Mouse (Mus musculus): ENCODE measurements around the gene Nek7. TPM values are rescaled to one million over a fixed set of nuclear protein-coding genes. Genes with fewer than 3 reads are reported as not detected.

The Nek7 gene
- total and polyA plus RNA-seq, 3 experiments = 4.7 to 9.1 TPM; not detected in 1

DNA sequence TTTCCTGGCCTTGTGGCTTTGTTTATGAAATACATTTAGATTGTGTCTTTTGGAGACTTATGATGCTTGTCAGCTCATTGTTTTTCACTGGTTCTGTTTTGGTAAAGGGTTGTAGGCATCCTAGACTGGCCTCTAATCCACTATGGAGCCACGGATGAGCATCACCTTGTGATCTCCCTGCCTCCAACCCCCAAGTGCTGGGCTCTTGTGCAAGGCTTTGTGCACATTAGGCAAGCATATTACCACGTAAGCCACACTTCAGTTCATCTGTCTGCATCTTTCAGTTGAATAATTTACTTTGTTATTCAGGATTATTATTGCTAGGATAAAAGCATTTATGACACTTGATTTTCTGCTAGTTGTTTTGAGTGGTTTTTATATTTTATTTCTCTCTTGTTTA is 154.6 kb downstream of the Nek7 start:
- no peak for DNase-seq (ENCODE audit: low read depth, low spot score)
- no peak overlapping the region for H3K27ac ChIP-seq (ENCODE audit: control insufficient read depth, low read depth, low read length)
- H3K9me3 ChIP-seq (replicated peaks; ENCODE audit: insufficient read depth, low read length) = no peaks in the 10 kb centered on the region
- H3K9ac ChIP-seq (ENCODE audit: control insufficient read depth, low read depth, low read length, poor library complexity, severe bottlenecking) = no peak overlapping the region
- H3K4me1 ChIP-seq (ENCODE audit: control insufficient read depth in 1 of 2, insufficient read depth in 2 of 2, low read length in 2 of 2) = no peaks in the 10 kb centered on the region
- H3K79me2 ChIP-seq (ENCODE audit: control insufficient read depth, insufficient read depth, low read length, poor library complexity) = no peaks in the 10 kb centered on the region
- TF ChIP-seq GATA1 (IDR thresholded peaks at IDR 0.05; ENCODE audit: low read depth, low read length) (no peak), E2F4 (IDR thresholded peaks at IDR 0.05; ENCODE audit: borderline replicate concordance, low read depth, low read length) (no peak), GABPA (IDR thresholded peaks at IDR 0.05; ENCODE audit: low read depth, low read length) (no peak), NELFE (IDR thresholded peaks at IDR 0.05; ENCODE audit: low read depth, low read length) (no peak), ZNF384 (IDR thresholded peaks at IDR 0.05; ENCODE audit: low read depth, low read length) (no peak), ETS1 (IDR thresholded peaks at IDR 0.05; ENCODE audit: low read depth, low read length) (no peak), POLR2A (IDR thresholded peaks at IDR 0.05; ENCODE audit: control insufficient read depth in 1 of 2, insufficient read depth in 1 of 2, low read depth in 1 of 2, low read length in 2 of 2, poor library complexity in 1 of 2) (no peak), TBP (IDR thresholded peaks at IDR 0.05; ENCODE audit: low read depth, low read length) (no peak), HCFC1 (IDR thresholded peaks at IDR 0.05; ENCODE audit: low read depth, low read length) (no peak), RCOR1 (IDR thresholded peaks at IDR 0.05; ENCODE audit: low read depth, low read length) (no peak), JUND (IDR thresholded peaks at IDR 0.05; ENCODE audit: low read depth, low read length) (no peak), SMC3 (IDR thresholded peaks at IDR 0.05; ENCODE audit: low read depth, low read length) (no peak)
- H3K36me3 ChIP-seq (ENCODE audit: control insufficient read depth in 1 of 2, insufficient read depth in 2 of 2, low read length in 2 of 2) = no peaks in the 10 kb centered on the region
- H3K4me3 ChIP-seq (ENCODE audit: control insufficient read depth in 1 of 2, insufficient read depth in 1 of 2, low read depth in 2 of 2, low read length in 2 of 2) = no peak overlapping the region
- no peaks in the 10 kb centered on the region; a peak in 2 of 4 replicates for H3K27me3 ChIP-seq (ENCODE audit: control insufficient read depth in 1 of 2, insufficient read depth in 2 of 2, low read length in 2 of 2)

DNA sequence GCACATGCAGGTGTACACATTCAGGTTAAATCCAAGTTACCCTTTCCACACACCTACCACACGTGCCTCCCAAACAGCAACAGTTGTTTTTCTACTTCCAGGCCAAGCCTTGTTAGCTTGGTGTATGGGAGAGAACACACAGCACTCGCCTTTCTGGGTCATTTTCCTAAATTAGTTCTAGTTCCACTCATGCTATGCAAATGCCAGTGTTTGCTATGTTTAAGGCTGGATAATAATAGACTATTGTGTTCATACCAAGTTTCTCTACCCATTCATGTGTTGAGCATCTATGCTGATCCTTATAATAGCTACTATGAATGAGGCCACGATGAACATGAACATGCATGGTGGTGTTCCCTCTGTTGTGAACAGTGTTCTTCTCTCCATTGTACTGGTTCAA is 158.5 kb downstream of the Nek7 start:
- Histone ChIP-seq H3K27ac (ENCODE audit: control insufficient read depth, low read depth, low read length) (no peak overlapping the region), H3K4me1 (ENCODE audit: control insufficient read depth in 1 of 2, insufficient read depth in 2 of 2, low read length in 2 of 2) (no peaks in the 10 kb centered on the region), H3K36me3 (ENCODE audit: control insufficient read depth in 1 of 2, insufficient read depth in 2 of 2, low read length in 2 of 2) (no peaks in the 10 kb centered on the region), H3K79me2 (ENCODE audit: control insufficient read depth, insufficient read depth, low read length, poor library complexity) (no peaks in the 10 kb centered on the region), H3K9ac (ENCODE audit: control insufficient read depth, low read depth, low read length, poor library complexity, severe bottlenecking) (no peak overlapping the region), H3K4me3 (ENCODE audit: control insufficient read depth in 1 of 2, insufficient read depth in 1 of 2, low read depth in 2 of 2, low read length in 2 of 2) (no peak overlapping the region), H3K27me3 (ENCODE audit: control insufficient read depth in 1 of 2, insufficient read depth in 2 of 2, low read length in 2 of 2) (no peaks in the 10 kb centered on the region; a peak in 2 of 4 replicates), H3K9me3 (replicated peaks; ENCODE audit: insufficient read depth, low read length) (no peaks in the 10 kb centered on the region)
- DNase-seq (ENCODE audit: low read depth, low spot score) = no peak
- no peak for TF ChIP-seq POLR2AphosphoS2 (IDR thresholded peaks at IDR 0.05; ENCODE audit: low read length)
- no peak for TF ChIP-seq MAZ (IDR thresholded peaks at IDR 0.05; ENCODE audit: low read depth, low read length)
- TF ChIP-seq GABPA (IDR thresholded peaks at IDR 0.05; ENCODE audit: low read depth, low read length) = no peak
- TF ChIP-seq USF1 (IDR thresholded peaks at IDR 0.05; ENCODE audit: low read depth, low read length) = no peak
- no peak for TF ChIP-seq EP300 (IDR thresholded peaks at IDR 0.05; ENCODE audit: low read depth in 1 of 2, low read length in 2 of 2)
- no peak for TF ChIP-seq TCF12 (IDR thresholded peaks at IDR 0.05; ENCODE audit: low read depth, low read length)
- TF ChIP-seq TBP (IDR thresholded peaks at IDR 0.05; ENCODE audit: low read depth, low read length) = no peak
- no peak for TF ChIP-seq RAD21 (IDR thresholded peaks at IDR 0.05; ENCODE audit: low read depth, low read length)
- no peak for TF ChIP-seq RCOR1 (IDR thresholded peaks at IDR 0.05; ENCODE audit: low read depth, low read length)
- no peak for TF ChIP-seq HCFC1 (IDR thresholded peaks at IDR 0.05; ENCODE audit: low read depth, low read length)
- no peak for TF ChIP-seq SMC3 (IDR thresholded peaks at IDR 0.05; ENCODE audit: low read depth, low read length)
- no peak for TF ChIP-seq GATA1 (IDR thresholded peaks at IDR 0.05; ENCODE audit: low read depth, low read length)
- no peak for TF ChIP-seq TAL1 (IDR thresholded peaks at IDR 0.05; ENCODE audit: low read length)
